Mouse (Mus musculus) urinary bladder, postnatal 36 days (tissue): Measurements from ENCODE around the gene Ints13.
A peak's percentile ranks its signal among the peaks of the same experiment; 100 is the strongest.

Experiments
- DNase-seq, 2 experiments: peaks; one replicate each; pipeline ENCODE4 v3.0.0; 2022; ENCODE audit warnings: low spot score in 2 of 2, mixed read lengths in 1 of 2

The Ints13 gene

DNA sequence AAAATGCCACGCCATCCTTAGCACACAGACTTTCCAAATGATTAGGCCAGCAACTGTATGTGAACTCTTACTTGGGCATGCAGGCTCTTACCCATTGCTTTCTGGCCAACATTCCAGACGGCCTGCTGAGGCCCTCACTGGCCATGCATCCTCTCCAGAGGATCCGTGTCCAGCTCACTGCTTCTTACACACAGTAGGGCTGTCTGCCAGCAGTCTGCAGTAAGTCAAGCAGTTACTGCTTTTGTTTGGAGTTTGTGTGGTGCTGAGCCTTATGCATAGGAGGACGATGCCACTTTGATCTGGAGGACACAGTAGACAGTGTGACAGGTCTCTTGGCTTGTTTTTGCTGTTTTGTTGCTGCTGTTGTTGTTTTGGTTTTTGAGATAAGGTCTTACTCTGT lies 39.0 kb downstream of the Ints13 start:
- DNase-seq: no peak

DNA sequence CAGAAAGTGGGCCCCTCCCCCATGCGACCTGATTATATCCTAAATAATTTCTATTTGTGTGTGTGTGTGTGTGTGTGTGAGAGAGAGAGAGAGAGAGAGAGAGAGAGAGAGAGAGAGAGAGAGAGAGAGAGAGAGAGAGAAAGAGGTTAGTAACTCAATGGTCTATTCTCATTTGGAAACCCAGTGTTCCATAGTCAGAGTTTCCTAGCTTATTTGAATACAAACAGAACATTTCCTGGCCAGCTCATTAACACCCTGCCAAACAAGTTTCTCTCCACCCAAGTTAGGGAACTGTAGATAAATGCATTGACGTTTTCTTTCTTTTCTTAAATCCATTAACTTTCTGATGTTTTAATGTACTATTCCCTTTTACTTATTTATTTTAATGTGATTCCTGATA lies 39.6 kb downstream of the Ints13 start:
- DNase-seq: no peak

DNA sequence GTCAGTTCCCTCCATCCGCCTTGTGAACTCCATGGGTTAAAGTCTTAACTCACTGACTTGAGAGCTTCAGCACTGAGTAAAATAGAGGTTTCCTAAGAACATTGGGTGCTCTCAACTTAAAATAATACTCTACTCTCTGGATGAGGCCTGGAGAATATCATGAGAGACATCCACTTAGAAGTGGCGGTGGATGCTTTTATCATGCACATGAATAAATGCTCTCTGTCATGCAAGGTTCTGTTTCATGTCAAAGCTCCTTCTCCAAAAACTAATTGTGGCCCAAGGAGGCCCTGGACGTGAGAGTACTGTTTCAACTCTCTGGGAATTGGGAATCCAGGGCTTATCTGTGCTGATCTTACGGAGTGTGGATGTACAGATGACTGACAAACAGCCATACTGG lies 40.5 kb downstream of the Ints13 start:
- DNase-seq: no peak

DNA sequence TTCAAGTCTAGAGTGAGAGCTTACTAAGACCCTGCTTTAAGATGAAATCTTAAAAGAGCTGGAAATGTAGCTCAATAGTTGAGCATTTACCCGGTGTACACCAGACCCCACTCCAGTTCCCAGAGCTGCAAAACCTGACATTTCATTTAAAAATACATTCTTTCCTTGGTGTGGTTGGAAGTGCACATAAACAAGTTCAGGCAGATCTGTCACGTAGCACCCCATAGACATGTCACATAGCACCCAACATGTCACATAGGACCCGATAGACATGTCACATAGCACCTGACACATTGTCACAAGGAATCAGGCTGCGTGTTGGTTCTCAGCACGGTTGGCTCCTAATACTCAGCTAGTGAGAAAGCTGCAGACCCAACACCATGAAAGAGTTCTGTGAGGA lies 42.1 kb downstream of the Ints13 start:
- DNase-seq: no peak

DNA sequence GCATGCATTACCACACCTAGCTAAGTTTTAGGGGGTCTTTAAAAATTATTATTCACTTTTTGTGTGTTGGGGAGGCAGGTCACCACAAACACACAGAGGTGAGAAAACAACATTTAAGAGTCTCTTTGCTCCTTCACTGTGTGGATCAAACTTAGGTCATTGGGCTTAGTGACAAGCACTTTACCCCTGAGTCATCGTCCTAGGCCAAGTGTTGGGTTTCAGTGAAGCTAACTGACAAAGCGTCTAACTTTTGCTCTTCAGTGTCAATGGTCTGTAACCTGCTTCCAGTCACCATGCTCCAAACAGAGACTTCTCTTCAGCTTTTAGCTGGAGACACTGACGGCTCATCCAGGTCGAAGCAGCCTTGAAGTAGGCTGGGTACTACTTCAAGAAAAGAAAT lies 44.5 kb downstream of the Ints13 start:
- DNase-seq: no peak

DNA sequence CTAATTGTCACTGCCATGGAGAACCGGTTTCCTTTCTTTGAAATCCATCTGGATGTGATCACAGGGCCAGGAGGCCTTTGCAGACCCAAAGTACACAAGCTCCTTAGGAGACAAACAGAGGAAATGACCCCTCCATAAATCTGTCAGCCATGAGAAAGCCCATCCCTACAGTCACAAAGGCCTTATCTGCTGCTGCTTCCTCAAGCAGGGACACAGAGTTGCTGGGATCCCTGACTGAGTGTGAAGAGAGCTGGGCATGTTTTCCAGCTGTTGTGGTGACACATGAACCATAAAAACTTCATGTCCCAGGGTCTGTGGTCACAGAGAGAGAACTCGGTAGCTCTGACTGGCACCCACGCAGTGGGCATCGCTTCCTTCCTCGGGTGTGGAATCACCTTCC lies 46.9 kb downstream of the Ints13 start:
- DNase-seq: no peak

DNA sequence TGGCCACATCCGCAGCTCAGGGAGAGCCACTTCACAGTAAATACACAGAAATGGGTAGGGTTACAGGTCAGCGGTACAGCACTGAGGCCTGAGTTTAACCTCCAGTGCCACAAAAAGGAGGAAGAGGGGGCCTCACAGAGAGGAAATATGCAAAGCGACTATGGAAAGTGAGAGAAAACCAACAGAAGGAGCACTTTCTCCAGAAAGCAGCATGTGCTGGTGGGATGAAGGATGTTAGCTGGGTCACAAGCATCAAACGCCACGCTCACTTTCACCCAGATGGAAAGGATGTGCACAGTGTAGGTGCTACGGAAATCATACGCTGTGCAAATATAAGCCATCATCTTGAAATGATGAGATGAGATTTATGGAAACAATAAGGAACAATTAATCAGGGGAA lies 47.3 kb downstream of the Ints13 start:
- no peak for DNase-seq

DNA sequence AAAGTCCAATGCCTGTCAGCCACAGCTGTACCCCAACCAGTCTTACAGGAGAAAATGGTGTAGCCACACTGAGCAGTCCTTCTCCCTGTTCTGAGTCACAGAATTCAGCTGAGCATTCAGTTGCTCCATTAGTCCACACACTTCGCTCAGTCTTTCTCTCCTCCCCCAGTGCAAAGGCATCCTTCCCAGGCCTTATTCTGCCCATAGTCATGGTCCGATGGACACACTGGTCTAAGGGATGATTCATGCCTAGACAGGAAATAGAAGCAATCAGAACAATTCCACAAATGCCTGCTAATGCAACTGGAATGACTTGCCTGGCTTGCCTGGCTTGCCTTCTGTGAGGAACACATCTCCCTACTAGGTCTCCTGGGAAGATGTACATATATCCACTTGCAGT lies 50.1 kb downstream of the Ints13 start:
- DNase-seq: no peak

DNA sequence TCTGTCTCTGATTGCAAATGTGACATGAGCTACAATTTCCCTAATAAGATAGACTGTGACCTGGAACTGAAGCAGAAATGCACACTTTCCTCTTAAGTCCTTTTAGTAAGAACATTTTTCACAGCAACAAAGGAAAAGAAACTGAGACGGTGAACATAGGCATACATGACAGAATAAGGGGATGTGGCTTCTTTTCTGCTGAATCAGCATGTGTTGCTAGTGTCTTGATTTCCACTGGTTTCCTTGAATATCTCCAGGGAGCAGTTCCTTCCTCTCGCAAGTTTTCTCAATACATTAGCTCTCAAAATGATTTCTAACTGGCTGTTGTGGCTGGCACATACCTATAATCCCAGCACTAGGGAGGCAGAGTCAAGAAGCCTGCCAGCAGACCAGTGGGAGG lies 52.1 kb downstream of the Ints13 start:
- no peak for DNase-seq

DNA sequence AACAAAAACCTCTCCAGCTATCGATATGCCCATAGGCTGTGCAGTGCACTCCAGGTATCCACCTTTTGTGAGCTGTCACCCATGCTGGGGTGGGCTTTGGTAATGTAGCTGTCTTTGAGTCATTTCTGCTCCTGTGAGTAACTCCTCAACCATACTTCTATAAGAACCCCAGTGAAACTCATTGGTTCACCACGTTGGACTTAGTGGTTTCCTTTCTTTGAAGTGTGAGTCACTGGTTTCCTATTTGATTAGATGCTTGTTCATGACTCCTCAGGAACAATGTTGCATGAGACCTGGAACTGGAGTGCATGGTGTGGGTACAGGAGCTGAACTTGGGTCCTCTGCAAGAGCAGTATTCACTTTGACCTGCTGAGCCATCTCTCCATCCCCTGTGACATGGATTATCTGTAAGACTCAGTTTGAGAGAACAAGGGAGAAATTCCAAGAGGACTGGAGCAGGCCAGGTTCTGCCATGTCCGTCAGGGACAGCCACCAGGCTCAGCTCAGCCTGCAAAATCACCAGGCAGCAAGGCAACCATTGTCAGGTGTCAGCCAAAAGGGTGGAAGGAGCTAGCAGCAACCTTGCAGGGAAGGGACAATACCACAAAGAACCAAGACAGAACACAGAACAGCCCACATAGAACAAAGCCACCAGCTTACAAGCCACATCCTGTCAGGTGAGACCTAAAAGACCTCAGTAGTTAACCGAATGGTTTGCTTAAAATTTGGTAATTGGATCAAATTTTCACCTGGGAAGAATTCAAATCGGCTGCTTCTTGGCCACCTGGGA lies 56.0 kb downstream of the Ints13 start:
- DNase-seq: no peak

DNA sequence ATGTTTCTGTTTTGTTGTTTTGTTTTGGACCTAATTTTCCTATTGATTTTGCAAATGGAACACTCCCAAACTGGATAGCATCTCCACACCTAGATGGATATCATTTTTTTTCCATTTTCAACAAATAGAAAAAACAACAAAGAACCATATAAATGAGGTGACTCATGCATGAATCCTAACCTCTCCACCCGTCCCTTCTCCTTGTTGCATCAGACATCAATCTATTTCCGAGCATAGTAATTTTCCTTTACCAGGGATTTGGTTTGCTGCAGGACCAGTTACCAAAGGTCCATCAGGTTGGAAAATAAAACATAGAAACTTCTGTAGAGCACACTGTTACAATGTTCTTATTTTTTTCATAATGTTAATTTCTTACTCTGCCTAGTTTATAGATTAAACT lies 58.6 kb downstream of the Ints13 start:
- DNase-seq: no peak

DNA sequence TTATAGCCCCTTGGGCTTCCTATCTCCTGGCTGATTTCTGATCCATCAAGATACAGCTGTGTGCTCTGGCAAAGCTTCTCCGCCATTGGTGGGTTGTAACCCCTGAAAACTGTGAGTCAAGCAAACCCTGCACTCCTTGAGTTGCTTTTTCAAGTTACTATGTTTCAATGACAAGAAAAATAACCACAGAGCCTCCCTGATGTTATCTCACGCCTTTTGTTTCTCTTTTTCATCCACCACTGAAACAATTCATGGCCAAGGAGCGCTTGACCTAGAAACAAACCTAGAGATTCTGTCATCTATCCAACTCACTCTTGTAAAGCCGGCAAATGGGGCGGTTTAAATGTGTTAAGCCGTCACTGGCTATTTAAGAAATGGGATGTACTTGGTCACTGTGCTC lies 61.7 kb downstream of the Ints13 start:
- no peak for DNase-seq

DNA sequence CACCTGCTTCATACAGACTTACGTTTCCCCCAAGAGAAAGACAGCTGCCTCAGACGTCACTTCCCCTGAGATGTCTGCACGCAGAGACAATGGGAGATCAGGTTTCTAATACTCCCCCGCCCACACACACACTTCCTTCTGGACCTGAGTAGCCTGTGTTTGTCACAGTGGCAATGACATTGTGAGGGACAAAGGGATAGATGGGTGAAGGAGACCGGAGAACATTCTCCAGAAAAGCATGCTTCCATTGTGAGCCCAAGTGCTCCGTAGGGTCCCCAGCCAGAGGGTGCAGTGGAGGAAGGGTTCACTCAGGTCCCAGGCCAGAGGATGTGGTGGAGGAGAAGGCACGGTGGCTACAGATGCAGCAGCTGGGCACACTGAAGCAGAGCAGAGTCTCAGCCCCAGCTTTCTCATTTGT lies 63.1 kb downstream of the Ints13 start:
- DNase-seq: no peak

DNA sequence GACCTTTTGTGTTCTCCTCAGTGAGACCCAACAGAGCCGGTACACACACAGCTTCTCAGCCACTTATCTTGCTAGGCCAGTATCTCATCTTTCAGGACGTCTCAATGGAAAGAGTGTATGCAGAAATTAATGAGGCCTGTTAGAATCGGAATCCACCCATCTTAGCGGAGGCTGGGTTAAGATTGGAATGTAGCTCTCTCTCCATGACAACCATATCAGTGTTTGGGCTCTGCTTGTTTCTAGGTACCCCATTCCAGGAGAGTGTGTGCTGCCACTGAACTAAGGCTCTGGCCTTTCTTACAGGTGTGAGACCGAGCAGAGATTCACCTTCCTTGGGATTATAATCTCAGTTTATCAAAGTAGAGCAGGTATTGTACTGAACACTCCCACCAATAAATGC lies 63.7 kb downstream of the Ints13 start:
- no peak for DNase-seq

DNA sequence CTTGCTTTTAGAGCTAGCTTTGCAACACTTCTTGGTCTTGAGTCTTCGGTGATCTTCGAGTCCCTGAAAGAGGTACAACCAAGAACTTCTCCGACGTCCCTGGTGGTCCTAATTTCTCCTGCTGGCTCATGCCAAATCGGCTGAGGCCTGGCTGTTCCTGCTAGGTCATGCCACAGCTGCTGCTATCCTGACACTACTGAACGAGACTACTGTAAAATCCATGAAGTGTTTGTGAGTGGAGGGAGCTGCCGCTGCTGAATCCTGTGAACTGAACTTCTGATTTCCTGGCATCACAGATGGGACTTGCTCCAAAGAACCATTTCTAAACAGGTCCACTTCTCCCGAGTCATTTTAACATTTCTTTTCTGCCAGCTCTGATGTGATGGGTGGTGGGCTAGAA lies 64.3 kb downstream of the Ints13 start:
- DNase-seq: no peak

DNA sequence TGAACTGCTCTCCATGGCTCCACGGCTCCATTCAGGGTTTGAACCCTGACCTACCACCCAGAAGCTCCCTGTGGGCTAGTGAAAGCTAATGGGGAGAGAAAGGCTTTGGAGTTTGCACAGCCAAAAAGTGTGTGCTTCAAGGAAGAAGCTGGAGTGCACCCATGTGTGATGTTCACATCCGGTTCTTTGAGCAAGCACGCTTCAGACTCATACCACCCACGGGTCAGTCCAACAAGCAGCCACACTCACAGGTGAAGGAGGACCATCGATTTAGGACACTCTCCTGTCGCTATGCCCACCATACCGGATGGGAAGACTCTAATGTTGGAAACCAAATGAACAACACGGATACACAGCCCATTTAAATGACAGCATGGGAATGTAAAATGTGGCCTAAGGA lies 66.1 kb downstream of the Ints13 start:
- no peak for DNase-seq

DNA sequence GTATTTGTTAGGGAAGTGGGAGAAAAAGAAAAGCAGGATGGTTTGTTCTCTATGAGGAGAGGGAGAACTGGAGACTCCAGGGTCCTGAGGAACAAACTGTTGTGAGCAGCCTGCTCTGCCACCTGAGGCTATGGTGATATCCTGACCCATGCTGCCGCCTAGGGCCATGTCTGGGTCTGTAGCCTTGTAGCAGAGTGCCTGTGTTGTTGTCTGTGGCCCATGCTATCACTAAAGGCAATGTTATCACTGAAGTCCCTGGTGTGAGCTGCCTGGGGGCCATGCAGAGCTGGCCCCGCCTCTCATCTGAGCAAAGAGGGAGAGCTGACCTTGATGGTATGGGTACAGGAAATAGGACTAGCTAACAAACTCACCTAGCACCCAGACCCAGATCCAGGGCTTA lies 67.7 kb downstream of the Ints13 start:
- no peak for DNase-seq

DNA sequence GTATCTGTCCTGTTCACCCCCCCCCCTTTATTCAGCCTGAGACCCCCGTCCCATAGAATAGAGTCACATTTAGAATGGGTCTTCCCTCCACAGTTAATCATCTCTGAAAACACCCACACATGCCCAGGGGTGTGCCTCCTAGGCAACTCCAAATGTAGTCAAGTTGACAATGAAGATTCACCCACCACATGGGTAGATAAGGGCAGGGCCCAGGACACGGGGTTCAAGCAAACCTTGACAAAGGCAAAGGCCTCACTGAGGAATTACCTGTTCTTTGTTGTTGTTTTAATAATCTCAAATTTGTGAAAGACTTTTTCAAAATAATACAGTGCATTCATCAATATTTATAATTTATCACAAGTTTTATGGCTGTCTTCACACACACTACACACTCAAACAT lies 73.2 kb downstream of the Ints13 start:
- no peak for DNase-seq

DNA sequence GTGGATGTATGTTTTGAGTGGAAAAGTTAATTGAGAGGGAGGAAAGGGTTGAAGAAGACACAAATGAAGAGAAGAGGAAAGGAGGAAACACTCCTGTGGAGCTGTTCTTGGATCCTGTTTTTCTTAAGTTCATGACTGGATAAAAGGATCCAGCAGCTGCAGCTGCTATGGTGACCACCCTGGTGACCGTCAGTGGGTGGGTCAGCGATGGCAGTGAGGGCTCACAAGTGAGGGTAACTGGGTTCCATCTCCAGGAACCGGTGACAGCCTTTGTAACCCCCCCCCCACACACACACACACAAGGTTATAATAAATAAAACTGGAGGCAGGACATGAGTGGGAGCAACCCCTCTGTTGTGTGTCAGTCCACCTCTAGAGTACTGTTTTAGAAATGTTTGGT lies 74.8 kb downstream of the Ints13 start:
- DNase-seq: no peak

DNA sequence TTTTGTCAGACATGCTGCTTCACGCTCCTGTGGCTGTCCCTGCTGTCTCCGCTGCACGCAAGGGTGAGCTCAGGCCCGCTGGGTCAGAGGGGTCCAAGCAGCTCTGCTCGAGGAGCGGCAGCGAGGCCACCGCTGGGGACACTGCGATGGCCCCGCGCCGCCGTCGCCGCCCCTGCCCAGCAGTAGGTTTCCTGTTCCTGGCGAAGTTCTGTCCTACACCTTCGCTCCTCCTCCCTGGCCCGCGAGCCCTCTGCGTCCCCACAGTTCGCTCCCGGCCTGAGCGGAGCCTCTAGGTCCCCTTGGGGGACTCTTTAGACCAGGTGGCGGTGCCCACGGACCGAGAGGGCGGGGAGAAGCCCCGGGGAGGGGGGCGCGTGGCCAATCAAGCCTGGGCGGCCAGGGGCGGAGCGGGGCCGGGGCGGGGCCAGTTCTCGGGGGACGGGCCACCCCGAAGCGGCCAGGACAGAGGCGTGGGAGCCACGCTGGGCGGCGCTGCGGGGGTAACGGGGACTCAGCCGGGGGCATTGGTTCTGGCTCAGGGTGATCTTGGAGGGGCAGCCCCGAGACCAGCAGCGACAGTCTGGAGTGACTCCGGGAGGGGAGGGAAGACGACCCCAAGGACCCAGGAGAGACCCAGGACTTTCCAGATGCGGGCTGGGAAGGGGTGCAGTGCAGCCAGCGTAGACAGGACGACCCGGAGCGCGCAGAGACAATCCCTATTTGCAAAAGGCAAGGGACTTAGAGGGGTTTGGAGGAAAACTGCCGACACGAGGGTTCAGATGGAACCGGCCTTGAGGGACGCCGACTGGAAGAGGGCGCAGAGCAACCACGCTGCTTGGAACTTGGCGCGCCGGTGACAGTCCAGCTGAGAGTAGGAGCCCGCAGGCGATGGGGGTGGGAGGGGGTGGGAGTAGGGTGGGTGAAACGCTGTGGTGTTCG lies 75.5 kb downstream of the Ints13 start, which contains the start of gene Itpr2:
TSS of gene Itpr2 (minus strand) at position 358 of the 939 bp plus-strand sequence.
- DNase-seq: peak; percentile 85 to 89

DNA sequence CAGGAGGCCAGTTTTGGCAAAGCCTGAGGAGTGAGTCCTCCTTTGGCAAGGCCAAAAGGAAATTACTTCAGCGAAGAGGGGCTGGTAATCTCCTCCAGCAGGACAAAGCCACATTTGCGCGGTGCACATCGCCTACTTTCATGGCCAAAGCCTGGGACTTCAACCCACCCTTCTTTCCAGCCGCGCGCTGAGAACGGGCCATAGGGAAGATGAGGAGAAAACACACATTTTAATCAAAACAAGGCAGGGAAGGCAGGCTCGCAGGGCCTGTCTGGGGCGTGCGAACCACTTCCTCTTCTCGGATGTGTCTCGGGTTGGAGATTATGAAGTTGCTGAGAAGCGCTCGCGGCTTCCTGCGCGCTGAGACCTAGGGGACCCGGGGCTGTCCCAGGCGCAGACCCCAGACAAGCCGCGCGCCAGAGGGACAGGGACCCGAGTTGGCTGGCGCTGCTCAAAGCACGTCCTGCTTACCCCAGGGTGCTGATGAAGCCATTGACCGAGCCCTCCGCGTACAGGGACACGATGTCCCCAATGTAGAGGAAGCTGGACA lies 76.2 kb downstream of the Ints13 start:
- peak; percentile 44 to 50 for DNase-seq

DNA sequence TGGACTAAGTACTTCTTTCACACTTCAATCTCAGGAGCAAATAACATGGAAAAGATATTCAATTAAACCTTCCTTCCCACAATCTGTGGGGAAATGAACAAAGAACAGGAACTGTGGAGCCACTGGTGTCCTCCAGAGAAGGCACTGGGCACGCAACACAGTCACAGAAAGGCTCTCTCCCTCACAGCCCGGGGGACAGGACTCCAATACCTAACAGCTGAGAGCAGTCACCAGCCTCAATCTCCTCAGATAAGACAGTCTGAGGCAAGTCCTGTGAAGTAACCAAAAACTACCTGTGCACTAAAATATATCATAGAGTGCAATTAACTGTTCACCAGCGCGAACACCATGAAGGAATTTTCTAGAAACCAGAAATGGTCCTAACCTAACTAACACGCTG lies 76.9 kb downstream of the Ints13 start:
- DNase-seq: no peak

DNA sequence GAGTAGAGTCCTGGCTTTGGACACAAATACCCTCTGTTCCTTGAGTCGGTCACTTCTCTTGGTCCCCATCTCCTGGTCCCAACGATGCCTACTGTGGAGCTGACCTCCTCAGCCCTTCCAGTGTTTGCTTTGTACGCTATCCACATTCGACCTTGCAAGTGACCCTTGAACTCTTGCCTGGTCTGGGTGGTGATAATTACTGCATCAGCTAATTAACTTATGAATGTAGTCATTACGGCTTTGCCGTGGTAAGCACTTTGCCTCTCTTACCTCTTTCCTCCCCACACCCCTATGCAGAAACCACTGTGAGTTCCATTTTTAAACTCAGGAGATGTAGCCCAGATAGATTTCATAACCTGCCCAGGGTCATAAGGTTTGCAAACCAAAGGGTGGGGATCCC lies 77.4 kb downstream of the Ints13 start:
- no peak for DNase-seq
